Mouse (Mus musculus) T-helper 17 cell (primary cell): ENCODE data around the gene Ccdc40.

Experiments
- in situ Hi-C, 2 experiments: fragments of 300-600 bp; cut with MboI, MseI; formaldehyde crosslinking; loops; 1 replicate in 1 of 2; 2 replicates in 1 of 2; pipeline ENCODE4 v1.15.1; 2025; ENCODE audit warnings: high pct_unique_total_duplicates in 2 of 2

Gene Ccdc40

GRCm38 (mm10) chr11:119228091-119228781, at the start of gene Ccdc40, which contains the start of gene Tbc1d16:
Gene Ccdc40 (plus strand): TSS chr11:119228572.
Gene Tbc1d16 (minus strand): TSS chr11:119228499.
- in situ Hi-C loops: no loop called here

GRCm38 (mm10) chr11:119180824-119181582, 47.4 kb upstream of the Ccdc40 start:
- in situ Hi-C loops: no loop called here

- in situ Hi-C loops: no loop called here
Observed at GRCm38 (mm10) chr11:119181861-119182395, 46.4 kb upstream of the Ccdc40 start.

GRCm38 (mm10) chr11:119183684-119184310, 44.6 kb upstream of the Ccdc40 start:
- in situ Hi-C loops: no loop called here

- in situ Hi-C loops: loop anchor here in 1 of 2 experiments (5.0 kb wide), 1 partner anchor 34 kb away; no protein-coding TSS in a partner anchor
Observed at GRCm38 (mm10) chr11:119186381-119186780, 42.0 kb upstream of the Ccdc40 start.

GRCm38 (mm10) chr11:119186989-119187799, 41.2 kb upstream of the Ccdc40 start:
- in situ Hi-C loops: loop anchor here in 1 of 2 experiments (5.0 kb wide), 1 partner anchor 35 kb away; no protein-coding TSS in a partner anchor

GRCm38 (mm10) chr11:119187800-119188197, 40.6 kb upstream of the Ccdc40 start:
- in situ Hi-C loops: loop anchor here in 1 of 2 experiments (5.0 kb wide), 1 partner anchor 35 kb away; no protein-coding TSS in a partner anchor

GRCm38 (mm10) chr11:119188389-119188788, 40.0 kb upstream of the Ccdc40 start:
- in situ Hi-C loops: loop anchor here in 1 of 2 experiments (5.0 kb wide), 1 partner anchor 36 kb away; no protein-coding TSS in a partner anchor

- in situ Hi-C loops: loop anchor here in 1 of 2 experiments (5.0 kb wide), 1 partner anchor 37 kb away; no protein-coding TSS in a partner anchor
Observed at GRCm38 (mm10) chr11:119189319-119189718, 39.1 kb upstream of the Ccdc40 start.

GRCm38 (mm10) chr11:119190498-119190897, 37.9 kb upstream of the Ccdc40 start:
- in situ Hi-C loops: loop anchor here in 1 of 2 experiments (5.0 kb wide), 2 partner anchors 98 to 158 kb away; no protein-coding TSS in a partner anchor

- in situ Hi-C loops: loop anchor here in 1 of 2 experiments (5.0 kb wide), 2 partner anchors 99 to 159 kb away; no protein-coding TSS in a partner anchor
Observed at GRCm38 (mm10) chr11:119191606-119192081, 36.7 kb upstream of the Ccdc40 start.

GRCm38 (mm10) chr11:119192176-119192575, 36.2 kb upstream of the Ccdc40 start:
- in situ Hi-C loops: loop anchor here in 1 of 2 experiments (5.0 kb wide), 2 partner anchors 100 to 160 kb away; no protein-coding TSS in a partner anchor

GRCm38 (mm10) chr11:119192605-119193004, 35.8 kb upstream of the Ccdc40 start:
- in situ Hi-C loops: loop anchor here in 1 of 2 experiments (5.0 kb wide), 2 partner anchors 100 to 160 kb away; no protein-coding TSS in a partner anchor

- in situ Hi-C loops: loop anchor here in 1 of 2 experiments (5.0 kb wide), 1 partner anchor 101 kb away; no protein-coding TSS in a partner anchor
Observed at GRCm38 (mm10) chr11:119197618-119198563, 30.5 kb upstream of the Ccdc40 start.

- in situ Hi-C loops: loop anchor here in 1 of 2 experiments (5.0 kb wide), 1 partner anchor 101 kb away; no protein-coding TSS in a partner anchor
Observed at GRCm38 (mm10) chr11:119198564-119199232, 29.7 kb upstream of the Ccdc40 start.

- in situ Hi-C loops: loop anchor here in 1 of 2 experiments (5.0 kb wide), 1 partner anchor 102 kb away; no protein-coding TSS in a partner anchor
Observed at GRCm38 (mm10) chr11:119199233-119199601, 29.2 kb upstream of the Ccdc40 start.

GRCm38 (mm10) chr11:119203423-119203822, 24.9 kb upstream of the Ccdc40 start:
- in situ Hi-C loops: no loop called here

GRCm38 (mm10) chr11:119205738-119206137, 22.6 kb upstream of the Ccdc40 start:
- in situ Hi-C loops: loop anchor here in 1 of 2 experiments (5.0 kb wide), 1 partner anchor 82 kb away; no protein-coding TSS in a partner anchor
